Mouse (Mus musculus): ENCODE data around the gene Vsx1. TPM values are rescaled to one million over a fixed set of nuclear protein-coding genes. Genes with fewer than 3 reads are reported as not detected.

The Vsx1 gene
- total RNA-seq, 2 experiments from 2014 or later, result not detected

DNA sequence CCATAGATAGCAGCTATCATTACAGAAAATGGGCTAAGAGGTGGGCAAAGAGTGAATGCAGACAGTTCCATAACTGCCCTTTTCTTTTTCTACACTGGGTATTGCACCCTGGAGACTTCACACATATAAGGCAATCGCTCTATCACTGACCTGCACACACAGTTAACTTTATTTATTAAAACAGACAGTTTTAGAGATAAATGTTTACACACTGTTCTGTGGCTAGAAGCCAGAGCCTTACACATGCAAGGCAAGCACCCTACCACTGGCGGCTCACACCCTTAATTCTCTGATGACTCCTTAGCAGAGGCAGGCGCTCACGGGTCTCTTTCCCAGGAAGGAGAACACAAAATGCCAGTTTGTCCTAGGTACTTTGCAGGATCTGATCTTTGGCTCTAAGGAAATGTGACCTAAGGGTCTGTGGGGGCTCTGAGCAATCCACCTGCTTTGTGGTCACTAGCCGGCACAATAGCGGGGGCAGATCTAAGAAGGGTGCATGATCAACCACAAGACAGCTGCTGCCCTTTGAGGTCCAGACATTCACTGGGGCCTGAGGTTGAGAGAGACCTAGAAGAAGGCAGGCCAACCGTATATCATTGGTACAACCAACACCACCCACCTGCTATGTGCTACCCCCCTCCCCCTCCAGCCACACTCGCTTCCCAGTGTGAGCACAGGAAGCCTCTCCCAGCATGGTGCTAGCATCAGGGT is 42.6 kb downstream of the Vsx1 start:
- DNase-seq (ENCODE audit: low spot score in 2 of 2), result no peak

- DNase-seq (ENCODE audit: low spot score in 2 of 2), result no peak
Measured at GRCm38 (mm10) chr2:150645225-150645624, 43.9 kb downstream of the Vsx1 start.

DNA sequence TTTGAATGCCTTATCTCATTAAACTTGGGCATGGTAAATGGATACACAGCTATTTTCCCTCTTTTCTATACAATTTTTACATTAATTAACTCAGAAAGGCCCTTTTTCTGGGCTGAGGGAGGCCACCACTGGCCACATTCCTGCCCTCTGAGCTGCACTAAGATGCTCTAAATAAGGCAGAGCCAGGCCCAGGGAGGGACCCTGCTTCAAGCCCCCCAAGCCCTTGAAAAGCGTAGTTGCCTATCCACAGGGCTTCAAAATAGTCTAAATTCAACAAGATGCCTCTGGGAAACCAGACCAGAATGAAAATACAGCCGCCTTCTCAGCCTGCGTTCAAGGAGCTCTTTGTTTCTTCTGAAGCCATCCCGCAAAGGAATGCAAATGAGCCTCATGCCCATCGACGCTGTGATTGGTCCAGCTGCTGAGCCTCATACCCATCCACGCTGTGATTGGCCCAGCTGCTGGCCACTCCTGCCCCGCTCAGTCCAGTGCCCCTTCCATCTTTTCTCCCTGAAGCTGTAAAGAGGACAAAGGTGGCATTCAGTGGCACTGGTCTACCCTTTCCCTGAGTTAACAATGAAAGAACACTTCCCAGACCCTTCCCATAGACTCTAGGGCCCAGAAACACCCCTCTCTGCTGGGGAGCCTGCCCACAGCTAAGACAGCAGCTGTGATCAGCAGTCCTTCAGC is 45.3 kb downstream of the Vsx1 start:
- no peak for DNase-seq (ENCODE audit: low spot score in 2 of 2)

GRCm38 (mm10) chr2:150643166-150643565 is 46.0 kb downstream of the Vsx1 start:
- DNase-seq (ENCODE audit: low spot score in 2 of 2), result no peak

DNA sequence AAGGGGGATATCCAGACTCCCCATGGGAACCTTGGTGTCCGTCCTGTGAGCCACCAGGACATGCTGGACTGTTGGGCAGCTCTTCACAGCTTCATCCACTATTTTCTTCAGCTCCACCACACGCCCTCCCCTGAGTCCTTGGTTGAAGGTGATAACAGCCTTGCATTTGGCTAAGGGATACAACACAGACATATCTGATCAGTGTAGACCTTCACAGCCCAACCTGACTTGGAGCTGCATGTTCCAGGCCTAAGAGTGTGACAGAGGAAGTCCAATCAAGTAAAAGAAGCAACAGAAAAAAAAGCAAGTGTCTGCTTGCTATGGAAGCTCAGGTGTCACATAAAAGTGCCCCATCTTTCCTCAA is 50.8 kb downstream of the Vsx1 start:
- no peak for DNase-seq (ENCODE audit: low spot score in 2 of 2)

GRCm38 (mm10) chr2:150637702-150638369 is 51.3 kb downstream of the Vsx1 start:
- DNase-seq (ENCODE audit: low spot score in 2 of 2), result no peak

DNA sequence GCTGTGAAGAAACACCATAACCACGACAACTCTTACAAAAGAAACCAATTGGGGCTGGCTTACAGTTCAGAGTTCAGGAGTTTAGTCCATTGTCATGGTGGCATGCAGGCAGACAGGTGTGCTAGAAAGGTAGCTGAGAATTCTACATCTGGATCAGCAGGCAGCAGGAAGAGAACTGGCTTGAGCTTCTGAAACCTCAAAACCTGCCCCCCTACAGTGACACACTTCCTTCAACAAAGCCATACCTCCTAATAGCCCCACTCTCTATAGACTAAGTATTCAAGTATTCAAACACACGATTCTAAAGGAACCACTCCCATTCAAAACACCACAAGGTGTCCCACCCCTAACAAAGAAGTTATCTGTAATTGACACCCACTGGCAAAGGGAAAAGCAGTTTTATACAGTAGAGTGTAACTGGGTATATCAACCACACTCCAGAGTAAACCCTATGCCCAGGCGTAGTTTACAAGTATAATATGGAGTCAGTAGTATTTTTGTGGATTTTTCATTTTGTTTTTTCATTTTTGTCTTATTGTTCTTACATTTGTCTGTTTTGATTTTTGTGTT is 53.2 kb downstream of the Vsx1 start:
- no peak for DNase-seq (ENCODE audit: low spot score in 2 of 2)

Other genes with a start within 250 kb of the Vsx1 start
- 1 to 10 TPM; 9.2 to 9.8 TPM for gene Zfp442, start 237.9 kb downstream of the Vsx1 start, total RNA-seq (2021)
- gene Zfp345, start 204.3 kb downstream of the Vsx1 start, total RNA-seq (2021), result 1 to 10 TPM; 1.4 to 1.9 TPM
- under 1 TPM; 0.31 TPM for gene Cst7, start 118.9 kb downstream of the Vsx1 start, total RNA-seq (2021)
- 10 to 100 TPM; 87.6 to 95.1 TPM for gene Apmap, start 80.8 kb downstream of the Vsx1 start, total RNA-seq (2021)
- gene Acss1, start 20.9 kb downstream of the Vsx1 start, total RNA-seq (2021), result 10 to 100 TPM; 10.8 to 17.1 TPM
- gene Entpd6, start 59.7 kb upstream of the Vsx1 start, total RNA-seq (2021), result 10 to 100 TPM; 11.2 to 12.8 TPM
- gene Pygb, start 97.4 kb upstream of the Vsx1 start, total RNA-seq (2021), result 10 to 100 TPM; 52.2 to 54.5 TPM
- 10 to 100 TPM; 52.0 to 52.8 TPM for gene Abhd12, start 215.4 kb upstream of the Vsx1 start, total RNA-seq (2021)
- 10 to 100 TPM; 12.6 to 12.9 TPM for gene Gins1, start 216.0 kb upstream of the Vsx1 start, total RNA-seq (2021)